Mouse (Mus musculus) WW6 (cell line): ENCODE data around the gene Gab1.

Source experiments
- DNase-seq: peaks from one replicate; pipeline ENCODE4 v3.0.0-alpha.2; 2013; ENCODE audit warnings: low read depth, low spot score

Gab1 gene

DNA sequence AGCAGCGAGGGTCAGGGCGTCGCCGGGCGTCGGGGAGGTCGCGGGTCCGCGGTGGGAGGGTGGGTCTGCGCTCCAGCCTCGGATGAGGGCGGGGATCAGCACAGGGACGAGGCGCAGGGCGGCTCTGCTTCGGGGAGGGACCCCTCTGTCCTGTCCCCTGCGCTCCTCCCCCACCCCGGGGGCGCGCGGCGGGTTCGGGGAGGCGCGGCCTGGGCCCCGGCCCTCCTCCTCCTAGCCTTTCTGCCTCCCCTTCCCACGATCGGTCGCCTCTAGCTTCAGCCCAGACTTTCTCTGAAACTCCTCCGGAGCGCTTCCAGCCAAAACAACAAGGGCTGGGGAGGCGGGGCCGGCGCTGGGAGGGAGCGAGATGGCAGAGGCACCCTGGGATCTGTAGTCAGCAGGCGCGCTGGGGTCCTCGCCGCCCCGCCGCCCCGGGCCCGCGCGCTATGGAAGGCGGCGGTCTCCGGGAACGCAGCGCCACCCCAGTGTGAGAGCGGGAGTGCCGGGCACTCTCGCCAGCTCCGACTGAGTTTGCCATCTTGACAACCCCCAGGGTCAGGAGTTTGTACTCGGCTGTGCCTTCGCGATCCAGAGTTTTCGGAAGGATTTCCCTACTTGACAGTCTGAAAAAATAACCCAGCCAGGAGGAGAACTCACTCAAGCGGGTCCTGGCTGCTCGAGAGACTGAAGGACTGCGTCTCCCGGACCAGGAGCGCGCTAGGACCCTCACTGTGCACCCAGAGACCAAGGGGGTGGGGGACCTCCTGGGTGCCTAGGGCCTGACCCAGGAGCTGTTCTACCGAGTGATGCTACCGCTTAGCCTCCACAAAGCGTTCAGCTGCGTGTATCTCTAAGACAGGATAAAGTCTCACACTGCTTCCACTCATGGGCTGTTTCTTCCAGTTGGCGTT is at the start of gene Gab1:
Gab1 (minus strand) TSS at position 324 of the 911 bp plus-strand sequence.
- peak; percentile 94 for DNase-seq

DNA sequence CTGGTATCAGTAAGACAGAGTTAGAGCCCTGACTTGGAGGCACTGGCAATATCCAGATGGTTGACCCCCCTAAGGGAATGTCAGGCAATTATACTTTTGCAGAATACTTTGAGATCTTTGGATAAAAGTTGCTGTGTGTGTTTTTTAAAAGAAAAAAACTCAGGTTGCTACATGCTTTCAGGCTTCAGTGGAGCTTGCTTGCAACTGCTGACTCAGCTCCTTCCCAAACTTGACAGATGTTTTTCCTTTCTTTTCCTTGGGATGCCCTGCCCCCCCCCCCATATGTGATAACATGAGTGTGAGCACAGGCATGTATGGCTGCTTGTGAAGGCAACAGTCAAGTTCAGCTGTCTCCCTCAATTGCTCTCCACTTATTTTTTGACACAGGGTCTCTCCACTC is 48.5 kb upstream of the Gab1 start:
- DNase-seq: no peak

DNA sequence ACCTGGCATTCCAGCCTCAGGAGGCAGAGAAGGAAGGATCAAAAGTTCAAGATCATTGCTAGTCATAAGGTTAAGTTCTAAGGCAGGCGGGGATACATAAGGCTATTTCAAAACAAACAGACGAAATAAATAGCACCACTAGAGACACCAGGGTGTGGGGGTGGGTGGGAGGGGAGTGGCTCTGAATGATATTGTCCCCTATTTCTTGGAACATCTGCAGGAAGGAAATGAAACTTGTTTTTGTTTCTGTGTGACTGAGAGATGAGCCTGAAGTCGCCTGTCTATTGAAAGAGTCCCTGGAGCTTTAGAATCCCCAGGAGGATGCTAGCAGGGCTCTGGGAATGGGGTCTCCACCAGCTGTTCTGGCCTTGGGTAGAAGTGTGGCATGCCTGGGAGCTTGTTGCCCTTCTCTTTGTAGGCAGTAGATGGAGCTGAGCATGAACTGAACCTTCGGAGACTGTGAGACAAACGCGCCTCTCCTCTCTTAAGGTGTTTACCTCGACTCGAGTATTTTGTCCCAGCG is 43.5 kb upstream of the Gab1 start:
- no peak for DNase-seq

DNA sequence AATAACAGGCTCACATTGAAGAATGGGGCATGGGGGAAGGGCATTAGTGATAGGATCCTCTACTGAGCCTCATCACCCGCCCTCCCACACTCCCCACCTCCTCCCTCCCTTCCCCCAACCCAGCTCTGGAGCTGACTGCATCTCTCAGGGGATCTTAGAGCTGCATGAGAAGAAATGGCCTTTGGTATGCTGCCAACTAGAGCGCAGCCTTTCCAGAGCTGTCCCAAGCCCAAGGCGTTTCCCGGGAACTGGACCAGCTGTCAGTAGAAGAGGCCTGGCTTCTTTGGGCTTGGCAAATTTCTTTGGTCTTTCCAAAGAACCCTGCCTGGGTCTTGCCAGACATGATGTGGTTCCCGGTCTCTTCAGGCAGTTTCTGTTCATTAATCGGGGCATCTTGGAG is 42.3 kb upstream of the Gab1 start:
- DNase-seq: no peak

DNA sequence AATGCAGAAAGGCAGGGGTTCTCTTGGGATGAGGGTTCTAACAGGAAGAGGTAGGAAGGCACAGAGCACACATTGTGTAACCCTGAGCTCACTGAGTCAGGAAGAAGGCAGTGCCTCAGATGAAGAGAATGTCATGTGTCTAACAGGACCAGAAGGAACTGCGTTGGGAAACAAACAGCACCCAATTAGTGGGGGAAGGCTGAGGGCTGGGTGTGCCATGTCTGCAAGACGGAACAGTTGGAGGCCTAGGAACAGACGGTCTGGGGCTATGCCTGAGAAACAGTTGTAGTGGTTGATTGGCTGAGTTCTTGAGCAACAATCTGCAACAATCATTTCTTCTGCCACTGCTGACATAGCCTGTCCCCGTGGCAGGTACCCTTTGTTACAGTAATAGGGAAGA is 38.8 kb upstream of the Gab1 start:
- no peak for DNase-seq

DNA sequence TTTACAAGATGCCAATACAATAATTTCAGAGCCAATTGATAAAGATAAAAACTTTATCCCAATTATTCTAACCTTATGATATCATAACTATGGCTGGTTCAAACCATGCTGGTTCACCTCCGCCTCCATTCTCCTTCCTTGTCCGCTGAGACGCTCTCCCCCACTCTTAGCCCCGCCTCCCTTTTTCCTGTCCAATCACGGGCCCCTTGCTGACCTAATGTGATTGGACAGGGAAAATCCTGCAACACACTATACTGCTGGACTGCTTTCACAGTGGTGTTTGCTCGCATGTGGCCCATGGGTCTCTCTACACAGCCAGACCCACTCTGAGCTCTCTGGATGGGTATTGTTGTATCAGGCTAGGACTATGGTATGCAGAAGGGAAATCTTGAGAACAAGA is 38.2 kb upstream of the Gab1 start:
- DNase-seq: peak; percentile 65

DNA sequence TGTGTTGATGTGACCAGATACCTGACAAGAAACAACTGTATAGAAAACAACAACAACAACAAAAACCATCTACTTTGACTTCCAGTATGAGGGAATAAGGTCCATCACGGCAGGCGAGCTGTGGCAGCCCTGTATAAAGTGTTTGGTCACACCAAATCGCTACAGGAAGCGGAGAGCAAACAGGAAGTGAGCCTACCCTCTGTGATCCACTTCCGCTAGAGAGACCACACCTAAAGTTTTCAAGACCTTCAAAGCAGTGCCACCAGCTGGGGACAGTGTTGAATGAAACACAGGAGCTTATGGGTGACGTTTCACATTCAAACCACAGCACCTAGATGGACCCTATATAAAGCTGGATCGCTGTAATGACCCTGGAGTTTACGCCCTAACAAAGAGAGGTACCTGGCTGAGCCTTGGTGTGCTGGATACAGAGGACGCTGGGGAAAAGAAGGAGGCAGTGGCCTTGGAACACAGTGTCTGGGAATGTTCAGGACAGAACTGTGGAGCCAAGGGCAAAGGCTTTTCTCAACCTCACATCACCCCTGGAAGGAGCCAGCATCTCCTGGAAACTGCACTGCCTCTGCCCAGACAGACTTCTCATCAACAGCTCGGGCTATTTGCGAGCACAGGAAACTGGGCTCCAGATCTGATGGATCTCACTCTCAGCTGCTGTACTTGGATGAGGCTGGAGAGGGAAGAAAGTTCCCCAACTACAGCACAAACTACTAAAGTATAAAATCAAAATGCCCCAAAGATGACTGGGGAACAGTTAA is 36.3 kb upstream of the Gab1 start:
- DNase-seq: no peak

DNA sequence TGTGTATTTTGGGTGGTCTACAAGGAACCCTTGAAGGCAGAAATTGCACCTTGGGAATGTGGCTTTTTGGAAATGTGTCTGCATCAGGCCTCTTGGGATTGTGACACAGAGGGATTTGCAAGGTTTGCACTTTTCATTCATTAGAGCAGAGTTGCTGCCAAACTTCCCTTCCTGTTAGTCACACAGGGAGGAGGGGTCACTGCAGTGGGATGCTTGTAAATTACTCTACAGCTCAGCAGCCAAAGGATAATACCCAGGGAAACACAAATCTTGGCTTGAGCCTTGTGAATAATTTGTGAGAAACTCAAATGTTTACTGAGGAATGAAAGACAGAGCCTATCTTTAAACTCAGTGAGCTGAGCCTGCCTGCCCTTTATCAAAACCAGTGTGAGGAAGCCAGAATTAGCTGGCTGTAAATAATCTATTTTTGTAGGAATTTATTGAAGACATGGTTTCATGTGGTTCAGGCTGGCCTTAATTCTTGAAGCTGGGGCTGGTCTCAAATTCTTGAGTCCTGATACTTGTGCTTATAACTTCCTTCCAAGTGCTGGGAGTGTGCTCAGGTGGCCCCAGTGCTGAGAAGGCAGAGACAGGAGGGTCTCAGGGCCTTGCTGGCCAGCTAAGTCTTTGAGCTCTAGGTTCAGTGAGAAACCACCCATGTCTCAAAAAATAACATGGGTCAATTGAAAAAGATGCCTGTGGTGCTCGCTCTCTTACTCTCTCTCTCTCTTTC is 32.9 kb upstream of the Gab1 start:
- DNase-seq: no peak

DNA sequence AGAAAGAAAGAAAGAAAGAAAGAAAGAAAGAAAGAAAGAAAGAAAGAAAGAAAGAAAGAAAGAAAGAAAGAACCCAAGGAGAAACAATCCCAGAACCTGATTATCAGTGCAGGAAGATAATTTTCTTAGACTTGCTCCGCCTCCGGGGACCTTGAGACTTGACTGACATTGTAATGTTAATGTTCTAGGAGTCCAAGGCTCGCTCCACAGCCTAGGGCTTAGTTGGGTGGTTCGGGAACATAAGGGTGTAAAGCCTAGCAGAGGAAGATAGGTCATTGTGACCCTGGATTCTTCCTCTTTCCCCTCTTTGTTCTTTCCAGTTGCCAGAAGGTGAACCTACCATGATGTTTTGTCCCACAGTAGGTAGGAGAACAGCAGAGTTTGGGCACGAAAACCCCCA is 31.1 kb upstream of the Gab1 start:
- peak; percentile 49 for DNase-seq

DNA sequence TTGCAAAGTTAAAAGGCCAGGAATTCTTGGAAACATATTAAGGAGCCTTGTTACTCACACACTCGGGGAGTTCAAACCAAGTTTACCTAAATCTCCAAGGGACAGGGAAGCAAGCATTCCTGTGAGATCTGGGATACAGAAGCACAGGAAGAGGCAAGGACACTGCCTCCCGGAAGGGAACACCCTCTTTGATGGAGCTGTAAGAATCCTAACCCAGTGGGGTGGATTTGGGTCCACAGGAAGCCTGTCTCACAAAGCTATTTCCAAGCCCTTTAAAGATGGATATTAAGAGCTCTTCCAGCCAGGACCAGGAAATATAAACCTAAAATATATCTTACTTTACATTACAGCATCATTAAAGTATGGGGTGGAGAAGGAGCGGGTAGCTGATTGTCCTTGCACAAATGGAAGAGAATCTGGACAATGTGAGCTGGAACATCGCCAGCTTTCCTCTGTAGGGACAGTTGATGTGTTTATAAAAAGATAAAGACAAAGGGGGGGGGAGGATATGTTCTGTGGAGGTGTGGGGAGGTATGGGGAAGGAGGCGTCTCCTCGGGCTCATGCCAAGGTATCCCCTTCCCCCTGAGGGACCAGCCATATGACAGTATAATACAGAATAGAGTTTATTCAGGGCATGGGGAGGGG is 28.1 kb upstream of the Gab1 start:
- no peak for DNase-seq

DNA sequence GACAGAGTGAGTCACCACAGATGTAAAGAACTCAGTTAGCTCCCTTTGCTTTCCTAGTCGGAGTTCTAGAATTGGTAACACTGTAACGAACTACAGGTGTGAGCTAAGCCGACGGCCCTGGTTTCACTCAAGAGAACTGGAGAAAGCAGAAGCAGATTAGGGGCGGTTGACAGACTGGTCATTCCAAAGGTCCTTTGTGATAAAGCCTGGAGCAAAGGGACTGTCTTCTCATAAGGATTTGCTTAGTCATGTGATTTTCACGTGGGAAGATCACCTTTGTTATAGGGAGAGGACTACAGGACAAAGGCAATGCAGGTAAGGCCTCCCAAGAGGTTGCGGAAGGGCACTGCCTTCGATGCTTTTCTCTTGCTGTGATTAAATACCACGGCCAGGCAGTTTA is 22.0 kb upstream of the Gab1 start:
- no peak for DNase-seq

DNA sequence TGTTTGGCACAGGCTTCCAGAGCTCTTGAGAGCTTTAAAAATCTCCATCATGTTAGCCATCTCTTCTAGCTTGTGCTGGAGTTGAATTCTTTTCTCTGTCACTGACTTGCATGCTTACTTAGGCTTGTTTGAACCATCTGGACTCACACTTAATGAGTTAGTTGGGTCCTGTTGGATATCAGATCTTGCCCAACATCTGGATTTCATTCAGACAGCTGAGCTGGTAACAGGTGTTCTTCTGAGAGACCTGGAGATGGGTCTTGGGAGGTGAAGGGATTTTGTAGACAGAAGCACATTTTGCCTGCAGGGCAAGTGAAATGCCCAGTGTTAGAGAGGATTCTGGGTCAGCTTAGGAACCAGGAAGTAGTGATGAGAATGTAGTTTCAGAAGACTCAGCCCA is 19.0 kb upstream of the Gab1 start:
- no peak for DNase-seq

DNA sequence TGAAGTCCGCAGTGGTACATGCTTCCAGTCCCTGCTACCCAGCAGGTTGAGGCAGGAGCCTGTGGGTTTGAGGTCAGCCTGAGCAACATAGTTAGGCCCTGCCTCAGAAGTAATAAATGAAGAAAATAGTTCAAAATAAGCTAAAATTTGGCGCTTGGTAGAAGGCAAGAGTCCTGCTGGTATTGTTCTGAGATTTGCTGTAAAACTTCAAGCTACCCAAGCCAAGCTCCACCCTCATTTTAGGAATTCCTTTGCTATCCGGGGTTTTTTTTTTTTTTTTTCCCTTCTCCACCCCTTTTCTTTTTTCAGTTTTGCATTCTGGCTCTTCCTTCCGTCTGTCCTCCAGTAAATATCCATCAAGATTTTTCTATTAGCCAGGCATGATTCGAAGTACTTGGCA is 15.7 kb upstream of the Gab1 start:
- no peak for DNase-seq

DNA sequence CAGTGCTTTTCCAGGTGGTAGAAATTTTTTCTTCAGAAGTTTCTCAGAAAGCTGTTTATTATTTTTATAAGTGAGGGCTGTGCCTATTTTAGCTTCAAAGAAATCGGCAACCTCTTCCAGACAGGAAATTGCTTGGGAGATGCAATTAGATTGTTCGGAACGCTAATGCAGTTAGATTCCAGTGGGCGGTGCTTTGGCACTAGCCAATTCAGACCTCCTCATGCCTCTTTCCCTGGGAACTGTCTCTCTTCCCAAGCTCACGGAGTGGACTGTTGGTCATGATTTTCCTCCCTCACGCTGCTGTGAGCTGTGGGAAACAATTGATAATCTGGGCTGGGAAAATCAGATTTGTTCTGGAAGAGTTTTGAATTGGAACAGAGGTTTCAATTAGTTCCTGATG is 15.1 kb upstream of the Gab1 start:
- no peak for DNase-seq

DNA sequence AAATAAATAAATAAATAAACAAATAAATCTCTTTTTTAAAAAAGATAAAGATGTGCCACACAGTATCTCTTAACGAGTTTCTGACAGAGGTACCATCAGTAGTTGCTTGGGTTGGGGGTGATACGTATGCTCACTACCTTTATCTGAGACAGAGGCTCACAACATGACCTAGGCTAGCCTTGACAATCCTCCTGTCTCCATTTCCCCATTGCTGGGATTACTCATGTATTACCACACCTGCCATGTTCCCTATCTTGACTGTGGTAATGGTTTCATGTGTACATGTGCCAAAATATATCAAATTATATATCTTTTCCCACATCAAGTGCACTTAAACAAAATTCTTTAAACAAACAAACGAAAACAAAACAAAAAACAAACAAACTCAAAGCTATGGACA is 14.2 kb upstream of the Gab1 start:
- no peak for DNase-seq

DNA sequence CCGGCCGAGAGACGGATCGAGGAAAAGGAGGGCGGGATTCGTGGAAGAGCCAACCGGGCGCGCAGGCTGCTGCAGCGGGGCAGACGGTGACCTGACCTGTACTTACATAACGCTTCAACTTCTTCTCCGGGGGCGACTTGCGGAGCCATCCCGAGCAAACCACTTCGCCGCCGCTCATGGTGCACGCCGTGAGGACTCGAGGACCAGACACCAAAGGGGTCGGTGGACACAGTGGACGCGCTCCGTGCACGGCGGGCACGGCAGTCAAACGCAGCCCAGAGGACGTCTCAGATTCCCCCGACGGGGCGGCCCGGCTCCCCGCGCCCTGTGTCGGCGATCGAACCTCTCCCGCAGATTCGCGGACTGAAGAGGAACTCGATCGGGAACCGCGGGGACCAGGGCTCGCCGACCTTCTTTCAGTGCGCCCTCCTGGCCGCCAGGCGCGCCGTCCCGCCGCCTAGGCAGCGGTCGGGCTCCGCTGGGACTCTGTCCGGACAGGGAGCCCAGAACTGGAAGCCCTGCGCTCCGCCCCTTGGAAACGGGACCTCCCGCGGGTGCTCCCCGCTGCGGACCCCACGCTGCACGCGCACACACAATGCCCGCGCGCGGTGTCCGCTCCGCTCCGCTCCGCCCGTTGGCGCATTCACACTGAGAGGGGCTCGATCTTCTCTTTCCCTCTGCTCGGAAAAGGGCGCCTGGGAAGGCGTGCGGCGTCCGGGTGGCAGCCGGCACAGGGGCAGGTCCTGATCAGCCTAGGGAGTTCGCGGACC is 708 bp downstream of the Gab1 start:
- DNase-seq: peak; percentile 56

DNA sequence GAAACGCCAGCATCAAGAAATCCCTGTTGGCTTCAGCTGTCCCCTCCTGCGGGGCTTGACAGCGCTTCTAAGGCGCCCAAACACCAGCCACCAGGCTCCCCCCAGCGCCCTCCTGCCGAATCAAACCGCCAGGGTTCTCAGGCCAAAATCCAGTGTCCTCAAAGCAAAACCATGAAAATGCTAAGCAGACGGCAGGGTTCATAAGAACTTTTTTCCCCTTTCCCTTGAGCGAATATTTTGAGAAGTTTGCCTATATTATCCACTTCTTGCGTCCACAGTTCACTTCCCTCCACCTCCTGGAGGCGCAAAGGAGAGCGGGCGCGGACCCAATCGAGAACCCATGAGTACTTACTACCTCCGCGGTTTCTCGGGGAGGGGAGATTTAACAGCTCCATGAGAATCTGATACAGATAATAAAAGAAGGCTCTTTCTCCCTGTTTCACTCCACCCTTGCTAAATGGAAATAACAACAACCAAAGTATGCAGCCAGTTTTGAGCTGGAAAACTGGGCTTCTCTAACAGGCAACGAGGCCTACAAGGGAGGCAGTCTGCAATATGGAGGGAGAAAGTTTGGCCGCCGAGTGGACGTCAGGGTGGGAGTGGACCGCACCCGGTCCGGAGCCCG is 1.4 kb downstream of the Gab1 start:
- no peak for DNase-seq

DNA sequence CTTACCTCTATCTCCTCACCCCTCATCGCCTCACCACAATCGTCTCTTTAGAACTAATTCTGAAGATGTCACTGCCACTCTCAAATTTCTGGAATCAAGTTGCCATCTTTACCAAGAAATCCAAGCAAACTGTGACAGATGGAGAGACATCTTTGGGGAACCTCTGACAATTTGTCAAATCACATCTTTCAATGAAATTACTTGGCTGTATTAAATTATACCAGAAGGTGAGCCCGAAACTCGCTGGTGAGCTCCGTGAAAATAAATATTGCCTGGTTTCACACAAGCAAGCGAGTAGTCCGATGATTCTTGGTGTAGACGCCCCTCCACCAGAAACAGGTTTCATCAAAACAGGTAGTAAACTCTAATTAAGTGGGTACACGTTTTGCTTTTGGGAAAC is 2.2 kb downstream of the Gab1 start:
- DNase-seq: no peak

DNA sequence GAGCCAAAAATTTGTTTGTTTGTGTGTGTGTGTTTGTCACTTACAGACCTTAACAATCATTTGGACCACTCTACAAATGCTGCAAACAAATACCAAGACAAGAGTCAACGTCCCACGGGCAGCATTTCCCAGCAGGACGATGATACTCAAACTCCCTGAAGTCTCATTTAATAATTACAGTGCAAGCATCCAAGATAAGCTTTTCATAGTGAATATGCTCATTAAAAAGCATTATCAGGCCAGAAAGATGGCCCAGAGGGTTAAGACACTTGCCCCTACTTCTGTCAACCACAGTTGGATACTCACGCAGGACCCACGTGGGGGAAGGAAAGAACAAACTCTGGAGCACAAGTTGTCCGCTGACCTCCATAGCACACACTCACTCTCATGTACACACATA is 4.8 kb downstream of the Gab1 start:
- no peak for DNase-seq

DNA sequence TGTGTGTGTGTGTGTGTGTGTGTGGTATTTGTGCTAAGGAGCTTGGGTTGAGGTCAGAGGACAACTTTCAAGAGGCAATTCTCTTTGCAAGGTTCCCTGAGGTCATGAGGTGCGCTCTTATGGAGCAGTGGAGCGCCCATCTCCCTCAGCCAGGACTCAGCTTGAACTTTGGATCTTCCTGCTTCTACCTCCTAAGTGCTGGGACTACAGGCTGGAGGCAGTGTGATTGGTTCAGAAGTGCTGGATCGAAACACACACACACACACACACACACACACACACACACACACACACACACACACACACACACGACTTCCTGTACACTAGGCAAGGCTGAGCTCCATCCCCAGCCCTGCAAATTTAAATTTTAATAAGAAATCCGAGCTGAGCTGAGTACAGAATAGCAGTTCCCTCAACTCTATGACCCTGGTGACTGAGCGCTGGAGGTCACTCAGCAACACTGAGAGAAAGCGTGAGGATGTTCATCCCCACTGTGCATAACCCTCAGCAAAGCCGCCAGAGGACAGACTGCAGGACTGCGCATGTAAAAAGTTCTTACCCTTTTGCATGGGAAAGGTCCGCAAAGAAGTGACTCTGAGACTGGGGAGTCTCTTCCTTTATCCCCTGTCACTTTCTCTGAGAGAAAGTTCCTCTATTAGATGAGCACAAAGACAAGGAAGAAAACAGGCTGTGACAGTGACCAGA is 6.4 kb downstream of the Gab1 start:
- no peak for DNase-seq
